In the genomic region with DNA sequence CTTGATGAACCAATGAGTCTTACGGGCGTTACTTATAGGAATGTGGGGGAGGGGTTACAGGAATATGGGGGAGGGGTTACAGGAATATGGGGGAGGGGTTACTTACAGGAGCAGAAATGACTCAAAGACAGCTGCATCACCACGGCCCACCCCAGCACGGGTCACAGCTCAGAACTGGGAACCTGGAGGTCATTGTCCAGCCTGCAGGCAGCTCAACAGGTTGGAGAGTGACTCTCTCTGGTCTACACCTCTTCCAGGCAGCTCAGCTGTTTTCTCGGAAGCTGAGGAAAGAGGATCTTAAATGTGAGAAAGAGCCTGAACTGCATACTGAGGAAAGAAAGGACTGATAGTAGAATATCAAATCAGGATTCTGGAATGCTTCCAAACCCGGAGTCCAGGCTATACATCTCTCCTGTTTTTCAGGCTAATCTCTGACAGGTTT, we compare ENCODE assay signal across 8 mouse cellular contexts. TPM values are rescaled to one million over a fixed set of nuclear protein-coding genes. Genes with fewer than 3 reads are reported as not detected.
DNase-seq lines count a peak whose midpoint lies in the region; ATAC-seq and TF ChIP-seq lines count a peak whose summit lies in the region.

No protein-coding gene starts in this region.

- H3K36me3 ChIP-seq in G1E (replicated peaks): no peaks in the 10 kb centered on the region
- H3K36me3 ChIP-seq in intestine, embryonic 15.5 days: no peaks in the 10 kb centered on the region

- 10% methylated on average over 6 of the region's 6 CpGs for WGBS in intestine, embryonic 15.5 days

- H3K4me3 ChIP-seq in G1E (ENCODE audit: low read depth, low read length): peak overlapping the region; percentile 52; the same call in 1 of the 2 replicates
- peak overlapping the region; percentile 2; the same call in 1 of the 2 replicates for H3K4me3 ChIP-seq in embryonic fibroblast, embryonic 13.5 days (ENCODE audit: insufficient read depth, low read length)
- H3K4me3 ChIP-seq in intestine, embryonic 15.5 days (replicated peaks): peak overlapping the region; percentile 34

- peak; percentile 24; the same call in 1 of the 2 replicates for ATAC-seq in cerebellum, adult (ENCODE audit: insufficient number of reproducible peaks, low FRiP score, low TSS enrichment)
- no peak for ATAC-seq in G1E (ENCODE audit: extremely low read depth, insufficient number of reproducible peaks, low FRiP score, poor library complexity, severe bottlenecking)
- no peak for ATAC-seq in intestine, embryonic 15.5 days

- no peaks in the 10 kb centered on the region for H3K9me3 ChIP-seq in G1E (replicated peaks)
- no peaks in the 10 kb centered on the region for H3K9me3 ChIP-seq in intestine, embryonic 15.5 days

- H3K9ac ChIP-seq in intestine, embryonic 15.5 days: peak overlapping the region; percentile 38

- H3K4me2 ChIP-seq in intestine, embryonic 15.5 days (replicated peaks): peak overlapping the region; percentile 60

- DNase-seq in cerebellum, adult 11 months: no peak
- no peak for DNase-seq in G1E (ENCODE audit: low spot score)
- DNase-seq in lung, postnatal 10 days: peak; percentile 21
- no peak for DNase-seq in urinary bladder, adult 2 months (ENCODE audit: low spot score)
- no peak for DNase-seq in layer of hippocampus, postnatal 25 days (ENCODE audit: extremely low spot score in 1 of 2, low spot score in 1 of 2)

- peaks cover 7% of the 10 kb centered on the region; the same call in 1 of the 2 replicates for H3K27me3 ChIP-seq in G1E (ENCODE audit: insufficient read depth, low read length)
- no peaks in the 10 kb centered on the region for H3K27me3 ChIP-seq in intestine, embryonic 15.5 days (replicated peaks)

- no peak for TF ChIP-seq POLR2A in embryonic fibroblast, embryonic 13.5 days (IDR thresholded peaks at IDR 0.05; ENCODE audit: low read depth, low read length)

- H3K4me1 ChIP-seq in G1E (ENCODE audit: insufficient read depth, low read depth, low read length): peaks cover 28% of the 10 kb centered on the region
- no peaks in the 10 kb centered on the region for H3K4me1 ChIP-seq in embryonic fibroblast, embryonic 13.5 days (ENCODE audit: control insufficient read depth, insufficient read depth, low read length)
- H3K4me1 ChIP-seq in intestine, embryonic 15.5 days (replicated peaks): no peaks in the 10 kb centered on the region; the same call in 1 of the 2 replicates

- no peak for TF ChIP-seq CTCF in G1E (IDR thresholded peaks at IDR 0.05; ENCODE audit: low read depth, low read length)
- TF ChIP-seq CTCF in embryonic fibroblast, embryonic 13.5 days (IDR thresholded peaks at IDR 0.05; ENCODE audit: borderline replicate concordance, insufficient read depth, low read length): no peak

- peak overlapping the region; percentile 72; the same call in 1 of the 2 replicates for H3K27ac ChIP-seq in embryonic fibroblast, embryonic 13.5 days (ENCODE audit: insufficient read depth, low read length)
- H3K27ac ChIP-seq in intestine, embryonic 15.5 days: peak overlapping the region; percentile 64; the same call in 1 of the 2 replicates

RNA-seq across cellular contexts. Expression of gene Tex14, which starts 16.9 kb away (rescaled TPM):
- total RNA-seq in G1E (2014; fragmentation: Nextera tagmentation) (not detected in 2 replicates), G1E (2017) (0.12 and 0.16 TPM in 2 replicates)
- not detected in 2 replicates for polyA plus RNA-seq in G1E (2012)
- 0.11 and 0.30 TPM in 2 replicates for polyA plus RNA-seq in embryonic fibroblast, embryonic 13.5 days (2011; ENCODE audit: insufficient read length, low read depth, missing spikeins)
- 0.37 and 0.96 TPM in 2 replicates for polyA plus RNA-seq in intestine, embryonic 15.5 days (2015; fragmentation: Nextera tagmentation; extraction: Ambion mirVana)
- polyA plus RNA-seq in urinary bladder, adult 2 months (2012; rRNA removed): 0.93 and 2.8 TPM in 2 replicates
- under 1 TPM; 0.37 to 0.82 TPM for total RNA-seq in layer of hippocampus, postnatal 25 days (2021)

RNA-seq across cellular contexts. Expression of gene Rad51c, which starts 17.0 kb away (rescaled TPM):
- total RNA-seq in G1E (2014; fragmentation: Nextera tagmentation): 4.4 and 4.7 TPM in 2 replicates
- 3.8 and 5.8 TPM in 2 replicates for total RNA-seq in G1E (2017)
- polyA plus RNA-seq in G1E (2012): 0.59 and 0.74 TPM in 2 replicates
- polyA plus RNA-seq in embryonic fibroblast, embryonic 13.5 days (2011; ENCODE audit: insufficient read length, low read depth, missing spikeins): 5.0 and 8.6 TPM in 2 replicates
- polyA plus RNA-seq in intestine, embryonic 15.5 days (2015; fragmentation: Nextera tagmentation; extraction: Ambion mirVana): 6.3 and 7.0 TPM in 2 replicates
- 1.0 and 1.2 TPM in 2 replicates for polyA plus RNA-seq in urinary bladder, adult 2 months (2012; rRNA removed)
- 1 to 10 TPM; 3.5 to 4.4 TPM for total RNA-seq in layer of hippocampus, postnatal 25 days (2021)

Comparison
In these comparisons a context has a peak if more than half of its experiments do, and no peak if none do; other contexts are left out.
1. H3K4me3 ChIP-seq: peak in every context shown above with its lines; median percentile 52 in G1E; 34 in intestine, embryonic 15.5 days; 2 in embryonic fibroblast, embryonic 13.5 days.